Mouse (Mus musculus) embryonic stem cell, embryonic (primary cell): Measurements from ENCODE around the gene Lyl1.

Experiments used
- CTCF ChIA-PET, 4 experiments: fragments of 300-600 bp in 2 of 4; fragments of 350-600 bp in 2 of 4; sonication (Branson Sonifier 250); formaldehyde crosslinking; loops; one replicate each; lab custom pipeline; 2022; ENCODE audit warnings: inconsistent platforms in 2 of 4; lab: Charles Lee
- POLR2A ChIA-PET, 4 experiments: fragments of 300-600 bp in 2 of 4; fragments of 350-600 bp in 2 of 4; sonication (Branson Sonifier 250); formaldehyde crosslinking; loops; one replicate each; lab custom pipeline; 2022; ENCODE audit warnings: antibody characterized with exemption in 4 of 4, inconsistent platforms in 1 of 4; lab: Charles Lee

The Lyl1 gene

GRCm38 (mm10) chr8:84745032-84745925 lies 44.0 kb downstream of the Lyl1 start:
- POLR2A ChIA-PET = interaction anchor here (0.6 to 2.0 kb wide), 24 partner anchors 8 to 102 kb away, joined by 3 to 8 read pairs (median 3); partner anchors contain the start of genes Calr (in 1 of the 4), Ier2 (in 1 of the 4) and Trmt1 (in 1 of the 4)
- CTCF ChIA-PET = interaction anchor here (0.6 to 7.8 kb wide), 20 partner anchors 8 to 236 kb away, joined by 3 to 62 read pairs (median 5); partner anchors contain the start of gene Dand5 (in 1 of the 4)

DNA sequence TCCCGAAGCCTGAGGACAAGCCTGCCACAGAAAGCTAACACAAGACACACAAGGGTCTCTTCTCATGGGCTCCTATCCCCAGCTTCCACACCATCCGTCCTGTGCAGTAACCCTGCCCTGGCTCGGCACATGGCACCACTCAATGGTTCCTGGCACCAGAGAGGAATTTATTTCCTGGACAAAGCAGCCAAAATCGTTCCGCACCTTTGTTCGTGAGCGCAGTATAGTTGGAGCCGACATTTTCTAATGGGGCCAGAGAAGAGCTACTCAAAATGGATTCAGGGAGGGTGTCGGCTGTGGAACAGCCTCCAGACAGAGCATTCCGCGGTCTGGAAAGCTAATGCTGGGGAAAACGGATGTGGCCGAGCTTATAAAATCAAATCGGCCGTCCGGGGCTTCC lies 48.3 kb downstream of the Lyl1 start:
- ChIA-PET POLR2A (interaction anchor here in 3 of 4 experiments (0.5 to 2.3 kb wide), 18 partner anchors 8 to 572 kb away, joined by 3 to 8 read pairs (median 4); partner anchors contain the start of genes Calr (in 1 of the 3) and Ier2 (in 1 of the 3)), CTCF (interaction anchor here (0.5 to 7.8 kb wide), 16 partner anchors 8 to 155 kb away, joined by 3 to 62 read pairs (median 6); no protein-coding TSS in a partner anchor)

GRCm38 (mm10) chr8:84752734-84753582 lies 51.7 kb downstream of the Lyl1 start:
- ChIA-PET POLR2A (interaction anchor here in 2 of 4 experiments (0.6 to 2.3 kb wide), 4 partner anchors 11 to 185 kb away, joined by 3 to 9 read pairs (median 6); no protein-coding TSS in a partner anchor), CTCF (interaction anchor here (1.1 to 4.5 kb wide), 7 partner anchors 11 to 63 kb away, joined by 3 to 28 read pairs (median 4); no protein-coding TSS in a partner anchor)
